Mouse (Mus musculus): ENCODE results near the gene Coq8a. TPM values are rescaled to one million over a fixed set of nuclear protein-coding genes. Genes with fewer than 3 reads are reported as not detected.

Gene Coq8a
- polyA plus RNA-seq, 1 experiment from 2014 or later: 8.6 TPM

DNA sequence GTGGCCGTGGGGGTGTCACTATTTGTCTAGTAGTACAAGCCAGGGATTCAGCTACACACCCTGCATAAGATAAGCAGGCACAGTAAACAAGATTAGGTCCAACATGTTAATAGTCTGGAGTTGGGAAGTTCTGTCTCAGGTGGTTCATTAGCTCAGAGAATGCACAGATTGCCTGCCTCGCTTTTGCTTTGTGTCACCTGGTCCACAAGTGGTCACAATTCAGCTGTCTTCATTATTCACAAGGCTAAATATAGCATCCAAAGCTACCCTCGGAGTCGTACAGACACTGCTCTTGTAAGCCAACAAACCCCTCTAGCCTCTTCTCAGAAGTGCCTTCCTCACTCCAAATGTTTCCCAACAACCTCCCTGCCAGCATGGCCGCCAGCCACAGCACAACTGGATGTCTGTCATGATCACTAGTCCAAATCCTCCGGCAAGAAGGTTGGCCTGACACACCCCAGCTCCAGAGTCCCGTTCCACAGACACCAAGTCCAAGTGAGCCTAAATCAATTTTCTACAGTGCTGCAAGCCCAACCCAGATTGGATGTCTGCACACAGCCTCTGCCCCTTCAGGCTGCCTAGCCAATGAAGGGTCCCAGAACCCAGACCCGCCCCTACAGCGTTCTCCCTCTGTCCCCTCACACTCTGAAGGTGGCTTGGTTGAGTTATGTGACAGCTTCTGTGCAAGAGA lies 4.5 kb downstream of the Coq8a start:
- WGBS (ENCODE audit: insufficient replicate concordance): 23% methylated on average over 9 of the region's 9 CpGs
- peaks cover 7% of the 10 kb centered on the region; the same call in 1 of the 2 replicates for H3K4me1 ChIP-seq (ENCODE audit: control insufficient read depth, insufficient read depth, low read length)
- H3K9ac ChIP-seq (ENCODE audit: low read depth, low read length): peak overlapping the region; percentile 63; the same call in 1 of the 2 replicates

DNA sequence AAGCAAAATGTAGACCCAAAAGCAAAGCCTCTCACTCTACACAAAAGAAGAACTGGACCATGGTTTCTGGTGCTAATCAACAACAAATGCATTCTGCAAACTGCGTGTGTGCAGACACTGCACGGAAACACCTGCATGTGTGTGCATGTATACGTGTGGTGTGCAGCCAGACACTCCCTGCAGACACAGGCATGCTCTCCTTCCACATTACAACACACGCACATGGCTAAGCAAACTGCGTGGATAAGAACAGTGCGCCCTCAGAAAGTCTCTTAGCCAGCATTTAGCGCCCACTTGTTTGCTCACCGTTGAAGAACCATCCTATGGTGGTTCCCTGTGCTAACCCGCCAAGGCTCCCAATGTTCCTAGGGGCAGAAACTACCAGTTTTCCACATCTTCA lies 5.4 kb downstream of the Coq8a start:
- Histone ChIP-seq H3K9me3 (replicated peaks; ENCODE audit: control insufficient read depth, low read length) (no peaks in the 10 kb centered on the region), H3K36me3 (ENCODE audit: control insufficient read depth, insufficient read depth, low read length) (no peaks in the 10 kb centered on the region), H3K4me2 (no peak overlapping the region), H3K27me3 (ENCODE audit: control insufficient read depth, insufficient read depth, low read length) (no peaks in the 10 kb centered on the region), H3K27ac (ENCODE audit: low read depth, low read length) (no peak overlapping the region), H3K9ac (ENCODE audit: low read depth, low read length) (no peak overlapping the region), H3K4me1 (ENCODE audit: control insufficient read depth, insufficient read depth, low read length) (peaks cover 7% of the 10 kb centered on the region; the same call in 1 of the 2 replicates), H3K4me3 (ENCODE audit: low read depth, low read length) (no peak overlapping the region)
- WGBS (ENCODE audit: insufficient replicate concordance): 86% methylated on average over 9 of the region's 9 CpGs
- ATAC-seq (replicated peaks; ENCODE audit: insufficient number of reproducible peaks, low FRiP score, low TSS enrichment): no peak

More for the DNA sequence above, 4.5 kb downstream of the Coq8a start:
- Histone ChIP-seq H3K4me3 (ENCODE audit: low read depth, low read length) (peak overlapping the region; percentile 68), H3K36me3 (ENCODE audit: control insufficient read depth, insufficient read depth, low read length) (no peaks in the 10 kb centered on the region), H3K27me3 (ENCODE audit: control insufficient read depth, insufficient read depth, low read length) (no peaks in the 10 kb centered on the region), H3K9me3 (replicated peaks; ENCODE audit: control insufficient read depth, low read length) (no peaks in the 10 kb centered on the region), H3K4me2 (peak overlapping the region; percentile 93), H3K27ac (ENCODE audit: low read depth, low read length) (peak overlapping the region; percentile 42)
- 0 out of 2 replicates have a peak, but pooled peaks have one; percentile 27 for ATAC-seq (replicated peaks; ENCODE audit: insufficient number of reproducible peaks, low FRiP score, low TSS enrichment)

DNA sequence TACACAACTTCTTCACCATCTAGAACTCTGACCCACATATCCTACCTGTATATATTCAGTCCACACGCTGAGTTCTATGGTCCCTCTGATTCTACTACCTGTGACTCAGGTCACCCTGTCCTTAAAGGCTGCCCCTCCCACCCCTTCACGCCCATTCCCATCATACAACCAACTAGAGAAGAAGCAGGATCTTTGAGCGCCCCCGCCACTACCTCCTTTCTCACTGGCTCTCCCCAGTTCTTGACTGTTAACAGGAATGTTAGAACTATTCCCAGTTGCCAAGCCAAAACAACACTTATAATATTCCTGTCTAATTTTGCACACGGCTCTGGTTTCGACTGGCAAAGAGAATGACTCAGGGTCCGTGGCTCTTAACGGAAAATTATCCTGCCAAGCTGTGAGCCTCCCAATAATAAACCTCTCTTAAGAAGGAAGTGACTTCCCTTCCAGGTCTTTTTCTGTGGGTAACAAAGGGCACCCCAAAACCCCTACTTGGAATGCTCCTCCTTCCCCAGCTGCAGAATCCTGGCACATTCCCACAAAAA lies 5.9 kb downstream of the Coq8a start:
- Histone ChIP-seq H3K4me3 (ENCODE audit: low read depth, low read length) (no peak overlapping the region), H3K27me3 (ENCODE audit: control insufficient read depth, insufficient read depth, low read length) (no peaks in the 10 kb centered on the region), H3K27ac (ENCODE audit: low read depth, low read length) (no peak overlapping the region), H3K9ac (ENCODE audit: low read depth, low read length) (no peak overlapping the region), H3K9me3 (replicated peaks; ENCODE audit: control insufficient read depth, low read length) (no peaks in the 10 kb centered on the region), H3K4me2 (no peak overlapping the region), H3K36me3 (ENCODE audit: control insufficient read depth, insufficient read depth, low read length) (no peaks in the 10 kb centered on the region), H3K4me1 (ENCODE audit: control insufficient read depth, insufficient read depth, low read length) (peaks cover 10% of the 10 kb centered on the region; the same call in 1 of the 2 replicates)
- 72% methylated on average over 8 of the region's 8 CpGs for WGBS (ENCODE audit: insufficient replicate concordance)
- no peak for ATAC-seq (replicated peaks; ENCODE audit: insufficient number of reproducible peaks, low FRiP score, low TSS enrichment)

DNA sequence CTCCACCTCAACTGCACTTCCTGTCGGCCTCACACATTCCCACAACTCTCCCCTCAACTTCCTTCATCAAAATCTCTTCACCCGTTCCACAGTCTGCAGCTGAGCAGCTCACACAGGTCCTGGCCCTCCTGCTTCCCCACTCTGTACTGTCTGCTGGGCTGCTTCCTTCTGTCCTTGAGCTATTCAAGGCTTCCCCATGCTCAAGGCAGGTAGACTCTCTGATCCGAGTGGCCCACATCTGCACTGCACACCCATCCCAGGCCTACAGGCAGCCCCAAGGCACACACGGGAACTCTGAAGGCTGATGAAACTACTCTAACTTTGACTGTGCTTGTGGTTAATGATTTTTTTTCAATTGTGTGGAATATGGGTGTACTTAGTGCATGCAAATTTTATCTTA lies 6.5 kb downstream of the Coq8a start:
- H3K4me1 ChIP-seq (ENCODE audit: control insufficient read depth, insufficient read depth, low read length): peaks cover 10% of the 10 kb centered on the region; the same call in 1 of the 2 replicates
- no peak overlapping the region for H3K9ac ChIP-seq (ENCODE audit: low read depth, low read length)
- no peak overlapping the region for H3K4me3 ChIP-seq (ENCODE audit: low read depth, low read length)
- no peaks in the 10 kb centered on the region for H3K36me3 ChIP-seq (ENCODE audit: control insufficient read depth, insufficient read depth, low read length)
- H3K4me2 ChIP-seq: no peak overlapping the region
- no peak for ATAC-seq (replicated peaks; ENCODE audit: insufficient number of reproducible peaks, low FRiP score, low TSS enrichment)
- 58% methylated on average over 4 of the region's 4 CpGs for WGBS (ENCODE audit: insufficient replicate concordance)
- H3K27me3 ChIP-seq (ENCODE audit: control insufficient read depth, insufficient read depth, low read length): no peaks in the 10 kb centered on the region
- H3K9me3 ChIP-seq (replicated peaks; ENCODE audit: control insufficient read depth, low read length): no peaks in the 10 kb centered on the region
- H3K27ac ChIP-seq (ENCODE audit: low read depth, low read length): no peak overlapping the region

- no peak overlapping the region for H3K27ac ChIP-seq (ENCODE audit: low read depth, low read length)
- ATAC-seq (replicated peaks; ENCODE audit: insufficient number of reproducible peaks, low FRiP score, low TSS enrichment): no peak
- no peaks in the 10 kb centered on the region for H3K9me3 ChIP-seq (replicated peaks; ENCODE audit: control insufficient read depth, low read length)
- no peak overlapping the region for H3K4me2 ChIP-seq
- H3K4me3 ChIP-seq (ENCODE audit: low read depth, low read length): no peak overlapping the region
- no peaks in the 10 kb centered on the region for H3K36me3 ChIP-seq (ENCODE audit: control insufficient read depth, insufficient read depth, low read length)
- H3K27me3 ChIP-seq (ENCODE audit: control insufficient read depth, insufficient read depth, low read length): no peaks in the 10 kb centered on the region
- no peak overlapping the region for H3K9ac ChIP-seq (ENCODE audit: low read depth, low read length)
- 74% methylated on average over 7 of the region's 7 CpGs for WGBS (ENCODE audit: insufficient replicate concordance)
- H3K4me1 ChIP-seq (ENCODE audit: control insufficient read depth, insufficient read depth, low read length): peaks cover 10% of the 10 kb centered on the region; the same call in 1 of the 2 replicates
Observed at GRCm38 (mm10) chr1:180191651-180192220, 7.7 kb downstream of the Coq8a start.

- H3K4me2 ChIP-seq: no peak overlapping the region
- no peaks in the 10 kb centered on the region for H3K36me3 ChIP-seq (ENCODE audit: control insufficient read depth, insufficient read depth, low read length)
- ATAC-seq (replicated peaks; ENCODE audit: insufficient number of reproducible peaks, low FRiP score, low TSS enrichment): no peak
- H3K9me3 ChIP-seq (replicated peaks; ENCODE audit: control insufficient read depth, low read length): no peaks in the 10 kb centered on the region
- 83% methylated on average over 8 of the region's 8 CpGs for WGBS (ENCODE audit: insufficient replicate concordance)
- H3K27ac ChIP-seq (ENCODE audit: low read depth, low read length): no peak overlapping the region
- H3K4me1 ChIP-seq (ENCODE audit: control insufficient read depth, insufficient read depth, low read length): peaks cover 10% of the 10 kb centered on the region; the same call in 1 of the 2 replicates
- no peak overlapping the region for H3K4me3 ChIP-seq (ENCODE audit: low read depth, low read length)
- H3K27me3 ChIP-seq (ENCODE audit: control insufficient read depth, insufficient read depth, low read length): no peaks in the 10 kb centered on the region
- no peak overlapping the region for H3K9ac ChIP-seq (ENCODE audit: low read depth, low read length)
Observed at GRCm38 (mm10) chr1:180191112-180191511, 8.3 kb downstream of the Coq8a start.

DNA sequence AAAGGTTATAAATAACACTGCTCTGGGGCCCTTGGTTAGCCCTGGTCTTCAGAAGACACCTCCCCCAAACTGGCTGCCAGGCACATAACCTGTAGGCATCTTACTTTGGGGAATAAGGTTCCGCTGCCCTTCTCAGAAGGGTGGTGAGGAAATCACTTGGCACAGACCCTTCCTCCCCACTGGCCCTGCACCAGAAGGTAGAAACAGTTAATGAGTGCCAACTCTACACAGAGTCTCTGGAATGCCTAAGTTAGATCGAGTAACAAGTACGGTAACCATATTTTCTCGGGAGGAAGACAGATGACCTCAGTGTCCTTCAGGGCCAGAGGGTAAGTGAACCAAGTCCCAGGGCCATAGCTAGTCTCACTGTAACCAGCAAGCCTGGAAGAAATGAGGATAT lies 10.5 kb downstream of the Coq8a start:
- Histone ChIP-seq H3K4me3 (ENCODE audit: low read depth, low read length) (no peak overlapping the region), H3K4me2 (no peak overlapping the region), H3K9me3 (replicated peaks; ENCODE audit: control insufficient read depth, low read length) (no peaks in the 10 kb centered on the region), H3K27ac (ENCODE audit: low read depth, low read length) (no peak overlapping the region), H3K9ac (ENCODE audit: low read depth, low read length) (no peak overlapping the region), H3K36me3 (ENCODE audit: control insufficient read depth, insufficient read depth, low read length) (no peaks in the 10 kb centered on the region), H3K4me1 (ENCODE audit: control insufficient read depth, insufficient read depth, low read length) (peaks cover 12% of the 10 kb centered on the region; the same call in 1 of the 2 replicates), H3K27me3 (ENCODE audit: control insufficient read depth, insufficient read depth, low read length) (no peaks in the 10 kb centered on the region)
- 76% methylated on average over 4 of the region's 4 CpGs for WGBS (ENCODE audit: insufficient replicate concordance)
- no peak for ATAC-seq (replicated peaks; ENCODE audit: insufficient number of reproducible peaks, low FRiP score, low TSS enrichment)

DNA sequence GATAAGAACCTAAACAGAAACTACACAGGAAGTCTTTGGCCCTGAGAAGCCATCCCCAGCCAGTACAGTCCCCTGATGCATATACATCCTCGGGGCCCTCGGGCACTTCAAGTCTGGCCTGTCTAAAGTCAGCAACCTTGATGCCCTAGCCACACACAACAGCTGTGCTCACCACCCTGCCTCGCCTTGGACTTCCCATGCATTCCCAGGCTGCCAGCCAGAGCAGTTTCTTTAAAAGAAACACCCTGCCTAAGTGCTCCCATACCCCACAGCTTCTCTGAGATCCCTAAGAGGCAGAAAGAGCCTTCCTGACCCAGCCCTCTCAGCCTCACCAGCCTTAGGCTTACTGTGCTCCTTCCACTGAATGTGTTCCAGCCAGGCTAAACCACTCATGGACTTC lies 13.0 kb downstream of the Coq8a start:
- Histone ChIP-seq H3K9me3 (replicated peaks; ENCODE audit: control insufficient read depth, low read length) (no peaks in the 10 kb centered on the region), H3K4me3 (ENCODE audit: low read depth, low read length) (no peak overlapping the region), H3K4me1 (ENCODE audit: control insufficient read depth, insufficient read depth, low read length) (peaks cover 12% of the 10 kb centered on the region; the same call in 1 of the 2 replicates), H3K36me3 (ENCODE audit: control insufficient read depth, insufficient read depth, low read length) (no peaks in the 10 kb centered on the region), H3K27ac (ENCODE audit: low read depth, low read length) (no peak overlapping the region), H3K9ac (ENCODE audit: low read depth, low read length) (no peak overlapping the region), H3K27me3 (ENCODE audit: control insufficient read depth, insufficient read depth, low read length) (no peaks in the 10 kb centered on the region), H3K4me2 (no peak overlapping the region)
- 87% methylated on average over 3 of the region's 3 CpGs for WGBS (ENCODE audit: insufficient replicate concordance)
- no peak for ATAC-seq (replicated peaks; ENCODE audit: insufficient number of reproducible peaks, low FRiP score, low TSS enrichment)
